Mouse (Mus musculus): ENCODE measurements around the gene Xpot.

The Xpot gene

GRCm38 (mm10) chr10:121626186-121626882, at the start of gene Xpot:
Xpot (minus strand) TSS chr10:121626332.
- peak; percentile 98 to 99 for DNase-seq

GRCm38 (mm10) chr10:121669103-121669502, 43.0 kb upstream of the Xpot start:
- DNase-seq: no peak

- DNase-seq: no peak
Measured at GRCm38 (mm10) chr10:121665631-121666145, 39.6 kb upstream of the Xpot start.

- peak in 1 of 2 experiments; percentile 14 for DNase-seq
Measured at GRCm38 (mm10) chr10:121663599-121663998, 37.5 kb upstream of the Xpot start.

- peak in 1 of 2 experiments; percentile 6 for DNase-seq
Measured at GRCm38 (mm10) chr10:121662711-121663110, 36.6 kb upstream of the Xpot start.

- DNase-seq: no peak
Measured at GRCm38 (mm10) chr10:121655907-121656306, 29.8 kb upstream of the Xpot start.

- no peak for DNase-seq
Measured at GRCm38 (mm10) chr10:121653079-121653478, 26.9 kb upstream of the Xpot start.

GRCm38 (mm10) chr10:121646294-121646693, 20.2 kb upstream of the Xpot start:
- no peak for DNase-seq

- peak in 1 of 2 experiments; percentile 22 for DNase-seq
Measured at GRCm38 (mm10) chr10:121642054-121642947, 16.2 kb upstream of the Xpot start.

GRCm38 (mm10) chr10:121641272-121642053, 15.3 kb upstream of the Xpot start, which contains the start of gene D930020B18Rik:
D930020B18Rik (plus strand) TSS chr10:121641588.
- peak; percentile 16 to 34 for DNase-seq

- DNase-seq: no peak
Measured at GRCm38 (mm10) chr10:121640944-121641271, 14.8 kb upstream of the Xpot start.

GRCm38 (mm10) chr10:121640150-121640930, 14.2 kb upstream of the Xpot start:
- peak in 1 of 2 experiments; percentile 41 for DNase-seq

- DNase-seq: no peak
Measured at GRCm38 (mm10) chr10:121639573-121639972, 13.4 kb upstream of the Xpot start.

- no peak for DNase-seq
Measured at GRCm38 (mm10) chr10:121636276-121636675, 10.1 kb upstream of the Xpot start.

GRCm38 (mm10) chr10:121634159-121634558, 8.0 kb upstream of the Xpot start:
- no peak for DNase-seq

- no peak for DNase-seq
Measured at GRCm38 (mm10) chr10:121628561-121629040, 2.5 kb upstream of the Xpot start.

- no peak for DNase-seq
Measured at GRCm38 (mm10) chr10:121627216-121627852, 1.2 kb upstream of the Xpot start.

- no peak for DNase-seq
Measured at GRCm38 (mm10) chr10:121625407-121626185, 536 bp downstream of the Xpot start.

- DNase-seq: no peak
Measured at GRCm38 (mm10) chr10:121625006-121625405, 1.1 kb downstream of the Xpot start.

- no peak for DNase-seq
Measured at GRCm38 (mm10) chr10:121623670-121624069, 2.5 kb downstream of the Xpot start.

Measured in lung, postnatal 4 days (tissue).